Mouse (Mus musculus) lung, postnatal 0 days (tissue): Measurements from ENCODE around the gene Aldh1b1.

Source experiments
- CTCF ChIP-seq: IDR thresholded peaks from 2 replicates; pipeline ENCODE4 v1.5.1; 2016; ENCODE audit warnings: antibody characterized with exemption, mild to moderate bottlenecking
- EP300 ChIP-seq: IDR thresholded peaks from 2 replicates; pipeline ENCODE4 v1.6.1; 2016; ENCODE audit warnings: antibody characterized with exemption, mild to moderate bottlenecking, control low read depth

DNA sequence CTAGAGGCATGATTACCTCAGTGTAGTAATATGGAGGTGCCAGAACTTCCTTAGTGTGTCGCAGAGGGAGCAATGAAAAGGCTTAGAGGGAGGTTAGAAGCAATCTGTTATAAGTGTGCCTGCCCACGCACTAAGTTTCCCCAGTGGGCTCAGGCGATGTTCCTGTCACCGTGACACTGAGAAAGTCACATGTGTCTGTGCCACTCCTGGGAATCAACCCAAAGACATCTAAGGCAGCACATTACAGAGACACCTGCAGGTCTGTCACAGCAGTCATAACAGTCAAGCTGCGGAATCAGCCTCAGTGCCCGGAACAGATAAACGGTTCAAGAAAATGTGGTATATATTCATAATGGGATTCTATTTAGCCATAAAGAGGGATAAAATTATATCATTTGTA, 33.2 kb downstream of the Aldh1b1 start:
- no peak for TF ChIP-seq EP300
- TF ChIP-seq CTCF = no peak
